Mouse (Mus musculus): ENCODE measurements around the gene Paics. TPM values are rescaled to one million over a fixed set of nuclear protein-coding genes. Genes with fewer than 3 reads are reported as not detected.
A peak's percentile ranks its signal among the peaks of the same experiment; 100 is the strongest.
"Not testable (repeated sequence)": the region's sequence is repeated elsewhere in the genome, so short reads cannot be mapped to it uniquely, and the experiment has no call there.

Gene Paics
- polyA plus RNA-seq (2012; ENCODE audit: insufficient read depth, insufficient read length, missing spikeins): 121 and 134 TPM in 2 replicates

- H3K4me3 ChIP-seq (ENCODE audit: insufficient read depth, low read depth, low read length): peak within 1 kb of the TSS; percentile 74
- H3K4me1 ChIP-seq (ENCODE audit: control insufficient read depth, insufficient read depth, insufficient read length, low read length): peaks cover 11% of the 10 kb centered on the region; the same call in 1 of the 2 replicates
- peak within 1 kb of the TSS; percentile 59 for H3K27ac ChIP-seq (replicated peaks; ENCODE audit: low read depth, low read length)
Measured at GRCm38 (mm10) chr5:76951106-76952027, at the start of gene Paics, which contains the start of gene Ppat. TSS of gene Paics (plus strand) at chr5:76951307. TSS of gene Ppat (minus strand) at chr5:76951578.

DNA sequence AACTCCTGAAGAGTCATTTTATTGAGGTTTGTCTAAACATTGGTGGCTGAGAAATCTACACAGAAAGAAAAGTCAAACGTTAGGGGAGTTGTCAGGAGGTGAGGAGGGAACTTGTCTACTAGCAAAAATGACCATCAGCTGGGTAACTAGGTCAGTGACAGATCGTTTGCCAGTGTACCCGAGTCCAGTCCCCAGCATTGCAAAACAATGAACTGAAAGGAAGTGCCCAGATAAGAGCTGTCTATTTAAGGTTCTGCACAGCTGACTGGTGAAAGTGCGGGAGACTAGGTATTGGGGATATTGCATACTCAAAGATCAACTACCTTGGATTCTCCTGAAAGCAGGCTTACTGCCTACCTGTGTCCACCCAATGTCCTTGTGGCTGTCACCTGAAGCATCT, 49.0 kb upstream of the Paics start:
- Histone ChIP-seq H3K27ac (replicated peaks; ENCODE audit: low read depth, low read length) (no peak overlapping the region), H3K4me3 (ENCODE audit: insufficient read depth, low read depth, low read length) (no peak overlapping the region), H3K4me1 (ENCODE audit: control insufficient read depth, insufficient read depth, insufficient read length, low read length) (no peaks in the 10 kb centered on the region)

- Histone ChIP-seq H3K4me3 (ENCODE audit: insufficient read depth, low read depth, low read length) (peak overlapping the region; percentile 82), H3K27ac (replicated peaks; ENCODE audit: low read depth, low read length) (peak overlapping the region; percentile 53; the same call in 1 of the 2 replicates), H3K4me1 (ENCODE audit: control insufficient read depth, insufficient read depth, insufficient read length, low read length) (no peaks in the 10 kb centered on the region)
Measured at GRCm38 (mm10) chr5:76904713-76905404, 46.2 kb upstream of the Paics start.

DNA sequence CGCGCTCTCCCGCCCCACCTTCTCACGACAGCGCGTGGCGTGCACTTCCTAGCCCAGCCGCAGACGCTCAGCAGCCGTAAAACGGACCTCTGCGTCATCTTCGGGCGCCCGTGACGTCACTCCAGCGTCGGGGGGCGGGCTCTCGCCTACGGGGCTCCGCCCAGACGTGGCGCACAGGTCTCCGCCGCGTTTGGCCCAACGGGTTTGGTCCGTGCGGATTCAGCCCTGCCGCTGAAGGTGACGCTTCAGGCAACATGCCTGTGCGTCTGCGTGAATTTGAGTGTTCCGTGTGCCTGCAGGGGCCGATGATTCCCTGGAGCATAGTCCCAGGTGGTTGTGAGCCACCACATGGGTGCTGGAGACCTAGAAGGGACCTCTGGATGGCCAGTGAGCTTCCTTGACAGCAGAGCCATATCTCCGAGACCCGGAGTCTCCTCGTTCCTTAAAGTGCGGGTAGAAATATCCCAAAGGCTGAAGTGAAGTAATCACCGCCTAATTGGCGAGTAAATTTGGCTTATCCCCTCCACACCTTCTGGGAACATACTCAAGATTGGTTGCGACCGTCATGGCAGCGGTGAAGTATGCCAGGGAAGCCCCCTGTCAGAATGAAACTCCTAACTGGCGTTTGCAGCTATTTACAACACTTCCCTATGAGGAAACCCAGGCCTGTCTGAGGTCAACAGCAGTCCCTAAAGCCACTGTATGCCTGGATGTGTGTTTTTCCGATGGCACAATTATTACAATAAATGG, 45.5 kb upstream of the Paics start, which contains the start of gene Aasdh:
Aasdh (minus strand) TSS at position 110 of the 750 bp plus-strand sequence.
- H3K27ac ChIP-seq (replicated peaks; ENCODE audit: low read depth, low read length): peak within 1 kb of the TSS; percentile 81
- no peaks in the 10 kb centered on the region for H3K4me1 ChIP-seq (ENCODE audit: control insufficient read depth, insufficient read depth, insufficient read length, low read length)
- H3K4me3 ChIP-seq (ENCODE audit: insufficient read depth, low read depth, low read length): peak within 1 kb of the TSS; percentile 82

DNA sequence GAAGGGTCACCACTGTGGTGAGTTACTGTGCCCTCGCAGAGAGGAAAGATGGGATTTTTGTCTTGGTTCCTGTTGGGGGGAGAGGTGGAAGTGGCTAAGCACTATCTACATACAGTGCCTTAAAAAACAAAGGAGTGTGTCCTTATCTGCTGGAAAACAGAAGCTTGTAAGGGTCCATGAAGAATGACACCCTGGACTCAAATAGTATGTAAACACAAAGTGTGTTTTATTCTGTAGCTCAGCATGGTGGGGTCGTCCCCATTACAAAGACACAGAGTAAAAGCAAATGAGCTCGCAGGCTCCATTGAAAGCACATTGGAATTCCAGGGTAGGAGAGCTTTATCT, 45.0 kb upstream of the Paics start:
- Histone ChIP-seq H3K27ac (replicated peaks; ENCODE audit: low read depth, low read length) (peak overlapping the region; percentile 81), H3K4me3 (ENCODE audit: insufficient read depth, low read depth, low read length) (peak overlapping the region; percentile 82), H3K4me1 (ENCODE audit: control insufficient read depth, insufficient read depth, insufficient read length, low read length) (no peaks in the 10 kb centered on the region)

DNA sequence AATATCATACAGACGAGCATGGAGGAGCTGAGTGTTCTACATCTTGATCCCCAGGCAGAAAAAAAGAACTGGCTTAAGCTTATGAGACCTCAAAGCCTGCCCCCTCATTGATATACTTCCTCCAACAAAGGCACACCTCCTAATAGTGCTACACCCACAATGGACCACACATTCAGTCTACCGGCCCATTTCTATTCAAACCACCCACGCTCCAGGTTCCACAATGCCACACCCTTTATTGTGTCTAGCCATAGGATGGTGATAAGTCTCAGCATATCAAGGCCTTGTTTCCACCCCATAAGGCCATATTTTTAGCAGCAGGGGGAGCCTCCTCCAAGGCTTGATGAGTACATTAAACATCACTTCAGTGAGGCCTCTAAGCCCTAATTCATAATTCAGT, 40.3 kb upstream of the Paics start:
- H3K4me1 ChIP-seq (ENCODE audit: control insufficient read depth, insufficient read depth, insufficient read length, low read length): no peaks in the 10 kb centered on the region

DNA sequence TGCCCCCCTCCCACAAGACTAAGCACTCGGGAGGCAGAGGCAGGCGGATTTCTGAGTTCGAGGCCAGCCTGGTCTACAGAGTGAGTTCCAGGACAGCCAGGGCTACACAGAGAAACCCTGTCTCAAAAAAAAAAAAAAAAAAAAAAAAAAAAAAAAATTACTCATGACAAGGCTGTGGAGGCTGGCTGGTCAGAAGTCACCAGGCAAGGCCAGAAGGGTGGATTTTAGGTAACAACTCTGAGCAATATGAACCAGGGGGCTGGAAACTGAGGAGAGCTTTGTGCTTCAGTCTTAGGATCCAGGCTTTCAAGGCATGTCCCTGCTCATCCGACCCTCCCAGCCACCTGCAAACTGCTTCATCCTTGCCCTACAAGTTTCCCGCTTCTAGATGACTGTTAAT, 38.6 kb upstream of the Paics start:
- not testable (repeated sequence) for H3K4me3 ChIP-seq (ENCODE audit: insufficient read depth, low read depth, low read length); H3K4me1 ChIP-seq (ENCODE audit: control insufficient read depth, insufficient read depth, insufficient read length, low read length); H3K27ac ChIP-seq (replicated peaks; ENCODE audit: low read depth, low read length)

More for the DNA sequence above, 40.3 kb upstream of the Paics start:
- Histone ChIP-seq H3K4me3 (ENCODE audit: insufficient read depth, low read depth, low read length) (no peak overlapping the region), H3K27ac (replicated peaks; ENCODE audit: low read depth, low read length) (no peak overlapping the region)

DNA sequence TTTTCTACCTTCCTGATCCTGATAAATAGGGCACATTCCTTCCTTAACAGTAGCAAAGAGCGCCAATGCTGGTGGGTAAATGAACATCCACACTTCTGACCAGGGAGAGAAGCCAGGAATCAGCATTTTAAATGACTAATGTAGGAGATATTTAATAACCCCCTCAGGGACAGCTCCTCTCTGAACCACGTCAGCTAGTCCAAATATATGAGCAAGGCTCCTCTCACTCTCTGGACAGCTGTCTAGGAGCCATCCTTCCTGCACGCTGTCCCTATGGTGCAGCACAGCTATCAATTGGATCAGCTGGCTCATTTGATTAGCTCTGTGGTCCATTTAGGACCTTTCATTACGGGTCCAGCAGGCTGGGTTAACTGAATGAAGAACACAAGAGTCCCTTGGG, 28.3 kb upstream of the Paics start:
- no peak overlapping the region for H3K27ac ChIP-seq (replicated peaks; ENCODE audit: low read depth, low read length)
- H3K4me1 ChIP-seq (ENCODE audit: control insufficient read depth, insufficient read depth, insufficient read length, low read length): no peaks in the 10 kb centered on the region
- H3K4me3 ChIP-seq (ENCODE audit: insufficient read depth, low read depth, low read length): no peak overlapping the region

DNA sequence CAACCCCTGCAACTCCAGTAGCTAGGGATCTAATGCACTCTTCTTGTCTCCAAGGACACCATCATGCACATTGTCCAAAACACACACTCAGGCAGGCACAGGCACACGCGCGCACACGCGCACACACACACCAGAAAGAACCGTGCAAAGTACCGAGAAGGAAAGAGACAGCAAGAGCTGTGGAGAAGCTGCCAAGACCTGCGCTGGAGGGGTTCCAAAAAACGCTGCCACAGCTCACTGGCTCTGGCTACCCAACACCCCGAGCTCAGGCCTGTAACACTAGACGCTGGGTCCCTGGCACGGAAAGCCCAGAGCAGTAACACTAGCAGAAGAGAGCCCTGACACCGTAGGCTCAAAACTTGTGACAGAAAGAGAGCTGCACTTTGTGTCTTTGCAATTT, 27.7 kb upstream of the Paics start:
- H3K4me3 ChIP-seq (ENCODE audit: insufficient read depth, low read depth, low read length): no peak overlapping the region

GRCm38 (mm10) chr5:76924296-76924695, 26.8 kb upstream of the Paics start:
- no peak overlapping the region for H3K27ac ChIP-seq (replicated peaks; ENCODE audit: low read depth, low read length)
- peaks cover 3% of the 10 kb centered on the region; the same call in 1 of the 2 replicates for H3K4me1 ChIP-seq (ENCODE audit: control insufficient read depth, insufficient read depth, insufficient read length, low read length)

More for the DNA sequence above, 27.7 kb upstream of the Paics start:
- Histone ChIP-seq H3K27ac (replicated peaks; ENCODE audit: low read depth, low read length) (no peak overlapping the region), H3K4me1 (ENCODE audit: control insufficient read depth, insufficient read depth, insufficient read length, low read length) (no peaks in the 10 kb centered on the region)

GRCm38 (mm10) chr5:76928124-76928832, 22.8 kb upstream of the Paics start:
- H3K4me3 ChIP-seq (ENCODE audit: insufficient read depth, low read depth, low read length): peak overlapping the region; percentile 41
- H3K27ac ChIP-seq (replicated peaks; ENCODE audit: low read depth, low read length): peak overlapping the region; percentile 56; the same call in 1 of the 2 replicates
- H3K4me1 ChIP-seq (ENCODE audit: control insufficient read depth, insufficient read depth, insufficient read length, low read length): peaks cover 3% of the 10 kb centered on the region

More at GRCm38 (mm10) chr5:76924296-76924695, 26.8 kb upstream of the Paics start:
- no peak overlapping the region for H3K4me3 ChIP-seq (ENCODE audit: insufficient read depth, low read depth, low read length)

GRCm38 (mm10) chr5:76929180-76929877, 21.8 kb upstream of the Paics start:
- Histone ChIP-seq H3K4me1 (ENCODE audit: control insufficient read depth, insufficient read depth, insufficient read length, low read length) (peaks cover 3% of the 10 kb centered on the region), H3K4me3 (ENCODE audit: insufficient read depth, low read depth, low read length) (no peak overlapping the region), H3K27ac (replicated peaks; ENCODE audit: low read depth, low read length) (no peak overlapping the region)

DNA sequence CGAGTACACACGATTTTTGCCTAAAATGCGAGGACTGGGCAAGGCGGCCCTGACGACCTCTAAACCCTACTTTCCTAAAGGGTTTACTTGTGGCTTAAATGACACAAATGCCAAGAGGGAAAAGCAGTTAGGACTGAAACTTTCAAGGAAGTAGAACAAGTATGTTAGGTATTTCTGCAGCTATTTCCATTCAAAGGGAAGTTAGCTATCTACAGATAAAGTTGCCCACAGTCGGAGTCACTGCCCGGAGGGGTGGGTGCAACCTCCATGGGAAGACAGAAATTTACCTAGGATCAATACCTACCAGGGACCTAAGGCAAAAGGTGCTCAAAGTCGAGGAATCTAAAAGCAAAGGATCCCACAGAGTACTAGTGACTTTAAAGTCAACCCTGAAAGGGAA, 11.4 kb upstream of the Paics start:
- Histone ChIP-seq H3K4me1 (ENCODE audit: control insufficient read depth, insufficient read depth, insufficient read length, low read length) (no peaks in the 10 kb centered on the region), H3K4me3 (ENCODE audit: insufficient read depth, low read depth, low read length) (no peak overlapping the region), H3K27ac (replicated peaks; ENCODE audit: low read depth, low read length) (no peak overlapping the region)

DNA sequence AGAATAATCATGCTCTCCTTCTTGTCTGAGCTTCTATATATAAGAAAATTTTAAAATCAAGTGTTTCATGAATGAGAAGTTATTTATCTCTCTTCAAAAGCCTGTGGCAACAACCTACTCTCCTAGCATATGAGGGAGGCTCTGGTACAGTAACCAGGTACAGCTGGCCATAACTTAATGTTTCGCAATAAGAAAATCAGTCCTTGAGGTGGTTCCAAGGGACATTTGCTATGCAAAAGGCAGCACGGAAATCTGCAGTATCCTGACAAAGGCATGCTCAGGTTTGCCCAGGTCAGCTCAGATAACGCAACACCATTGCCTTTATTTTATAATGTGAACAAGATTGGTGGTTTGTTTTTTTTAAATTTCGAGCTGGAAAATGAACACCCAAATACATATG, 9.1 kb upstream of the Paics start:
- Histone ChIP-seq H3K4me1 (ENCODE audit: control insufficient read depth, insufficient read depth, insufficient read length, low read length) (no peaks in the 10 kb centered on the region), H3K4me3 (ENCODE audit: insufficient read depth, low read depth, low read length) (no peak overlapping the region), H3K27ac (replicated peaks; ENCODE audit: low read depth, low read length) (no peak overlapping the region)

Measured in brown adipose tissue, adult 24 weeks (tissue).